Mouse (Mus musculus) spleen, adult 2 months (tissue): ENCODE data around the gene Prss27.

Source experiments
- CTCF ChIP-seq: fragments of 200-500 bp; IDR thresholded peaks from 2 replicates; pipeline ENCODE4 v1.5.1; 2011; ENCODE audit warnings: mild to moderate bottlenecking, inconsistent platforms; ENCODE audit not compliant: insufficient read depth, insufficient read length, insufficient replicate concordance; ENCODE audit errors: extremely low read depth
- POLR2A ChIP-seq: fragments of 200-500 bp; IDR thresholded peaks from 2 replicates; pipeline ENCODE4 v1.6.1; 2011; ENCODE audit warnings: low read depth, low read length, inconsistent platforms

DNA sequence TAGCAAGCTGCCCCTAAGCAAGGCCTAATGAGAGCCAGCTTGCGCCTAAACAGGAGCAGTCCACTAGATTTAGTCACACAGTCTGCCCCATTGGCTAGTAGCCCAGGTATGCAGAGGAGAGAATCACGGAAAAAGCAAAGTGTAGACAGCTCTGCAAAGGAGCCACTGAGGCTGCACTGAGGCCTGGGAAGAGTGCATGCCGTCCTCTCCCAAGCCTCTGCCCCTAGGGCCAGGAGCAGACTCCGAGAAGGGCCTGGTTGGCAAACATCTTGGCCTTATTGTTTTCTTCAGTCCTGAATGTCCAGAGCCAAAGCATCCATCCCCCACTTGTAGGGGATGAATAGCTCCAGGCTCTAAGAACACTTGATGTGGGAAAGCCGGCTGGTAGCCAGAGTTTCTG lies 30.3 kb downstream of the Prss27 start:
- TF ChIP-seq CTCF (no peak), POLR2A (no peak)
